Mouse (Mus musculus): ENCODE results near the gene Rnd2. TPM values are rescaled to one million over a fixed set of nuclear protein-coding genes. Genes with fewer than 3 reads are reported as not detected.

Rnd2 gene
- polyA plus RNA-seq, 1 experiment from 2014 or later, result 90.6 TPM

- H3K9ac ChIP-seq (ENCODE audit: low read depth, low read length), result no peak overlapping the region
- 78% methylated on average over 10 of the region's 10 CpGs for WGBS
- H3K27ac ChIP-seq (ENCODE audit: low read depth, low read length), result no peak overlapping the region
- no peaks in the 10 kb centered on the region for H3K27me3 ChIP-seq (replicated peaks; ENCODE audit: control insufficient read depth, insufficient read depth, low read length)
- ATAC-seq, result no peak
- no peak overlapping the region for H3K4me2 ChIP-seq (ENCODE audit: low read length)
- H3K4me3 ChIP-seq (ENCODE audit: low read length), result no peak overlapping the region
- no peaks in the 10 kb centered on the region for H3K36me3 ChIP-seq (ENCODE audit: control insufficient read depth, insufficient read depth, low read length)
- H3K9me3 ChIP-seq (ENCODE audit: control insufficient read depth, low read length), result no peaks in the 10 kb centered on the region
- no peaks in the 10 kb centered on the region for H3K4me1 ChIP-seq (ENCODE audit: control insufficient read depth, insufficient read depth, low read depth, low read length)
Measured at GRCm38 (mm10) chr11:101452093-101452774, 12.6 kb upstream of the Rnd2 start.

- H3K4me3 ChIP-seq (ENCODE audit: low read length), result no peak overlapping the region
- no peaks in the 10 kb centered on the region for H3K27me3 ChIP-seq (replicated peaks; ENCODE audit: control insufficient read depth, insufficient read depth, low read length)
- peak overlapping the region; percentile 26; the same call in 1 of the 2 replicates for H3K27ac ChIP-seq (ENCODE audit: low read depth, low read length)
- H3K4me2 ChIP-seq (ENCODE audit: low read length), result no peak overlapping the region
- H3K9ac ChIP-seq (ENCODE audit: low read depth, low read length), result no peak overlapping the region
- H3K36me3 ChIP-seq (ENCODE audit: control insufficient read depth, insufficient read depth, low read length), result peaks cover 15% of the 10 kb centered on the region
- no peaks in the 10 kb centered on the region for H3K9me3 ChIP-seq (ENCODE audit: control insufficient read depth, low read length)
- H3K4me1 ChIP-seq (ENCODE audit: control insufficient read depth, insufficient read depth, low read depth, low read length), result no peaks in the 10 kb centered on the region
- ATAC-seq, result peak; percentile 67
- WGBS, result 30% methylated on average over 6 of the region's 6 CpGs
Measured at GRCm38 (mm10) chr11:101454702-101455101, 10.1 kb upstream of the Rnd2 start.

- H3K9me3 ChIP-seq (ENCODE audit: control insufficient read depth, low read length), result no peaks in the 10 kb centered on the region
- no peak overlapping the region for H3K27ac ChIP-seq (ENCODE audit: low read depth, low read length)
- no peak overlapping the region for H3K4me2 ChIP-seq (ENCODE audit: low read length)
- ATAC-seq, result no peak
- no peaks in the 10 kb centered on the region for H3K27me3 ChIP-seq (replicated peaks; ENCODE audit: control insufficient read depth, insufficient read depth, low read length)
- no peak overlapping the region for H3K9ac ChIP-seq (ENCODE audit: low read depth, low read length)
- peaks cover 25% of the 10 kb centered on the region for H3K36me3 ChIP-seq (ENCODE audit: control insufficient read depth, insufficient read depth, low read length)
- no peak overlapping the region for H3K4me3 ChIP-seq (ENCODE audit: low read length)
- WGBS, result 89% methylated on average over 7 of the region's 7 CpGs
- H3K4me1 ChIP-seq (ENCODE audit: control insufficient read depth, insufficient read depth, low read depth, low read length), result no peaks in the 10 kb centered on the region
Measured at GRCm38 (mm10) chr11:101455627-101456026, 9.2 kb upstream of the Rnd2 start.

GRCm38 (mm10) chr11:101457631-101458030 lies 7.2 kb upstream of the Rnd2 start:
- H3K9me3 ChIP-seq (ENCODE audit: control insufficient read depth, low read length), result no peaks in the 10 kb centered on the region
- WGBS, result 93% methylated on average over 9 of the region's 9 CpGs
- ATAC-seq, result no peak
- no peak overlapping the region for H3K27ac ChIP-seq (ENCODE audit: low read depth, low read length)
- peaks cover 6% of the 10 kb centered on the region for H3K4me1 ChIP-seq (ENCODE audit: control insufficient read depth, insufficient read depth, low read depth, low read length)
- no peak overlapping the region for H3K4me3 ChIP-seq (ENCODE audit: low read length)
- no peak overlapping the region for H3K4me2 ChIP-seq (ENCODE audit: low read length)
- H3K9ac ChIP-seq (ENCODE audit: low read depth, low read length), result no peak overlapping the region
- peaks cover 36% of the 10 kb centered on the region for H3K36me3 ChIP-seq (ENCODE audit: control insufficient read depth, insufficient read depth, low read length)
- H3K27me3 ChIP-seq (replicated peaks; ENCODE audit: control insufficient read depth, insufficient read depth, low read length), result no peaks in the 10 kb centered on the region

GRCm38 (mm10) chr11:101458217-101458616 lies 6.6 kb upstream of the Rnd2 start:
- H3K9ac ChIP-seq (ENCODE audit: low read depth, low read length), result no peak overlapping the region; the same call in 1 of the 2 replicates
- no peaks in the 10 kb centered on the region for H3K27me3 ChIP-seq (replicated peaks; ENCODE audit: control insufficient read depth, insufficient read depth, low read length)
- no peak for ATAC-seq
- no peak overlapping the region for H3K4me3 ChIP-seq (ENCODE audit: low read length)
- no peak overlapping the region for H3K27ac ChIP-seq (ENCODE audit: low read depth, low read length)
- peaks cover 11% of the 10 kb centered on the region for H3K4me1 ChIP-seq (ENCODE audit: control insufficient read depth, insufficient read depth, low read depth, low read length)
- no peak overlapping the region for H3K4me2 ChIP-seq (ENCODE audit: low read length)
- H3K9me3 ChIP-seq (ENCODE audit: control insufficient read depth, low read length), result no peaks in the 10 kb centered on the region
- peaks cover 36% of the 10 kb centered on the region for H3K36me3 ChIP-seq (ENCODE audit: control insufficient read depth, insufficient read depth, low read length)
- 85% methylated on average over 12 of the region's 12 CpGs for WGBS

- Histone ChIP-seq H3K36me3 (ENCODE audit: control insufficient read depth, insufficient read depth, low read length) (peaks cover 36% of the 10 kb centered on the region), H3K27me3 (replicated peaks; ENCODE audit: control insufficient read depth, insufficient read depth, low read length) (no peaks in the 10 kb centered on the region), H3K4me2 (ENCODE audit: low read length) (no peak overlapping the region), H3K27ac (ENCODE audit: low read depth, low read length) (no peak overlapping the region), H3K9ac (ENCODE audit: low read depth, low read length) (no peak overlapping the region), H3K4me1 (ENCODE audit: control insufficient read depth, insufficient read depth, low read depth, low read length) (peaks cover 24% of the 10 kb centered on the region), H3K4me3 (ENCODE audit: low read length) (no peak overlapping the region), H3K9me3 (ENCODE audit: control insufficient read depth, low read length) (no peaks in the 10 kb centered on the region)
- no peak; the same call in 1 of the 2 replicates for ATAC-seq
- 35% methylated on average over 6 of the region's 6 CpGs for WGBS
Measured at GRCm38 (mm10) chr11:101459716-101460115, 5.1 kb upstream of the Rnd2 start.

- H3K4me3 ChIP-seq (ENCODE audit: low read length), result no peak overlapping the region
- ATAC-seq, result no peak
- H3K9me3 ChIP-seq (ENCODE audit: control insufficient read depth, low read length), result no peaks in the 10 kb centered on the region
- H3K4me1 ChIP-seq (ENCODE audit: control insufficient read depth, insufficient read depth, low read depth, low read length), result peaks cover 24% of the 10 kb centered on the region
- no peak overlapping the region for H3K27ac ChIP-seq (ENCODE audit: low read depth, low read length)
- H3K27me3 ChIP-seq (replicated peaks; ENCODE audit: control insufficient read depth, insufficient read depth, low read length), result no peaks in the 10 kb centered on the region
- H3K4me2 ChIP-seq (ENCODE audit: low read length), result no peak overlapping the region
- H3K9ac ChIP-seq (ENCODE audit: low read depth, low read length), result no peak overlapping the region
- WGBS, result 91% methylated on average over 15 of the region's 15 CpGs
- peaks cover 36% of the 10 kb centered on the region for H3K36me3 ChIP-seq (ENCODE audit: control insufficient read depth, insufficient read depth, low read length)
Measured at GRCm38 (mm10) chr11:101460321-101460720, 4.5 kb upstream of the Rnd2 start.

GRCm38 (mm10) chr11:101462141-101462540 lies 2.7 kb upstream of the Rnd2 start:
- H3K27ac ChIP-seq (ENCODE audit: low read depth, low read length), result no peak overlapping the region
- H3K4me1 ChIP-seq (ENCODE audit: control insufficient read depth, insufficient read depth, low read depth, low read length), result peaks cover 31% of the 10 kb centered on the region
- H3K9ac ChIP-seq (ENCODE audit: low read depth, low read length), result no peak overlapping the region
- 54% methylated on average over 14 of the region's 14 CpGs for WGBS
- peaks cover 36% of the 10 kb centered on the region for H3K36me3 ChIP-seq (ENCODE audit: control insufficient read depth, insufficient read depth, low read length)
- no peaks in the 10 kb centered on the region for H3K27me3 ChIP-seq (replicated peaks; ENCODE audit: control insufficient read depth, insufficient read depth, low read length)
- no peaks in the 10 kb centered on the region for H3K9me3 ChIP-seq (ENCODE audit: control insufficient read depth, low read length)
- no peak overlapping the region for H3K4me3 ChIP-seq (ENCODE audit: low read length)
- no peak overlapping the region for H3K4me2 ChIP-seq (ENCODE audit: low read length)
- ATAC-seq, result no peak

- whole genome bisulfite sequencing, result 21% methylated on average over 13 of the region's 13 CpGs
- ATAC-seq, result no peak
- Histone ChIP-seq H3K9ac (ENCODE audit: low read depth, low read length) (no peak overlapping the region), H3K9me3 (ENCODE audit: control insufficient read depth, low read length) (no peaks in the 10 kb centered on the region), H3K27me3 (replicated peaks; ENCODE audit: control insufficient read depth, insufficient read depth, low read length) (no peaks in the 10 kb centered on the region), H3K4me3 (ENCODE audit: low read length) (no peak overlapping the region), H3K4me2 (ENCODE audit: low read length) (peak overlapping the region; percentile 61), H3K4me1 (ENCODE audit: control insufficient read depth, insufficient read depth, low read depth, low read length) (peaks cover 34% of the 10 kb centered on the region), H3K27ac (ENCODE audit: low read depth, low read length) (no peak overlapping the region), H3K36me3 (ENCODE audit: control insufficient read depth, insufficient read depth, low read length) (peaks cover 34% of the 10 kb centered on the region)
Measured at GRCm38 (mm10) chr11:101462583-101463440, 2.0 kb upstream of the Rnd2 start.

Measured in hindbrain, embryonic 16.5 days (tissue).